Mouse (Mus musculus): ENCODE data around the gene Mknk1. TPM values are rescaled to one million over a fixed set of nuclear protein-coding genes. Genes with fewer than 3 reads are reported as not detected.

Mknk1 gene
- polyA plus RNA-seq, 1 experiment from 2014 or later, result 30.1 TPM

DNA sequence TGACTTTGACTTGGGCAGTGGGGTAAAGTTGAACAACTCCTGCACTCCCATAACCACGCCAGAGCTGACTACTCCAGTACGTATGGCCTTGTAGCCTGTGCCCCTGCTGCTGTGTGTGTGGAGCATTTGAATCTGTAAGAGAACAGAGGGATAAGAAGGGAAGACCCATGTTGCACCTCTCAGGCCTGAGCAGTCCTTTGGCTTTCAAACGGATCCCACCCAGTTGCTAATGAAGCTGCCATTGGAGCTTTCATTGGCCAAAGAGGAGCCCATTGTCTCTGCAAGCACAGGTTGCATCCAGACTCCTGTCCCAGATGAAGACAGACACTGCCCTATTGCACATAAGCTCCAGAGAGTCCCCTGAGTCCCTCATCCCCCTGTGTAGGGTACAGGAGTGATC lies 34.2 kb downstream of the Mknk1 start:
- no peak overlapping the region for H3K27ac ChIP-seq (replicated peaks)
- no peak overlapping the region for H3K4me3 ChIP-seq
- WGBS, result 76% methylated on average over 3 of the region's 3 CpGs
- H3K36me3 ChIP-seq, result peaks cover 36% of the 10 kb centered on the region
- no peaks in the 10 kb centered on the region for H3K9me3 ChIP-seq
- no peak for ATAC-seq (ENCODE audit: low FRiP score, low read depth)
- no peak overlapping the region for H3K9ac ChIP-seq (replicated peaks)
- H3K4me2 ChIP-seq (replicated peaks), result no peak overlapping the region
- peaks cover 34% of the 10 kb centered on the region for H3K4me1 ChIP-seq
- H3K27me3 ChIP-seq, result peaks cover 6% of the 10 kb centered on the region; the same call in 1 of the 2 replicates

DNA sequence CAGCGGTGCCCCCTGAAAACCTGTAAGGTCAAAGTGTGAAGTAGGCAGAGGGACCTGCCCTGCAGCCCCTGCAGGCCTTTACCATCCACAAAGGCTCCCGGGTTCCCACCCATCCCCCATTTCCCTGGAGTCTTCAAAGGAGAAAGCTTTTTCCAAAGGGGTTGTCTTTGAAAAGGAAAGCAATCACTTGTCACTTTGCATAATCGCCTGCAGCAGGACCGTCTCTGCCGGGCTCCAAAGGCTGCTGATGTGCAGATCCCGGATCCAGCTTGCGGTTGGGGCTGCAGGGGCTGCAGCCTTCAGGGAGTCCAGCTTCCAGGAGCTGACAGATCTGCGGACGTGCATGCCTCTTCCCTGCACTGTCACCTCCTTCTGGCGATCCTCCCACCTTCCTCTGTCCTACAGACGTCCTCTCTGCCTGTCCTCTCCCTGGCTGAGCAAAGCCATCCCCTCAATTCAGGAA lies 39.2 kb downstream of the Mknk1 start:
- no peak overlapping the region for H3K4me3 ChIP-seq

DNA sequence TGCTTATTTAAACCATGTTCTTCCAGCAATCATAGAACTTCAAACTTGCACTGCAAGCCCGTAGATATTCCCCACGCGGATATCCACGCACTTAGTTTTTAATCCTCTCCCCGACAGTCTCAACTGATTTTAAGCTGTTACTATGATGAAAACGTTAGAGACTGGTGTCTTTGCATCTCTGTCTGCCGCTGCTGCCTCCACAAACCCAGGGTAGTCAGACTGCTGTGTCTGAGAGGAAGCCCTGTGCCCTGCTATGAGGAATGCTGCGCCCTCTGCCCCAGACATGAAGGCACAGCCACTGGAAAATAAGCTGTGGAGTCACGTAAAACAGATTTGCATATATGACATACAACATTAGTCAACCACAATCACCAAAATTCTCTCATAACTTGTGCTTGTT lies 39.8 kb downstream of the Mknk1 start:
- H3K4me3 ChIP-seq, result no peak overlapping the region
- H3K4me1 ChIP-seq, result peaks cover 62% of the 10 kb centered on the region
- H3K9me3 ChIP-seq, result no peaks in the 10 kb centered on the region
- peaks cover 19% of the 10 kb centered on the region for H3K36me3 ChIP-seq
- peak overlapping the region; percentile 42; the same call in 1 of the 2 replicates for H3K9ac ChIP-seq (replicated peaks)
- peak overlapping the region; percentile 92 for H3K27ac ChIP-seq (replicated peaks)
- no peak for ATAC-seq (ENCODE audit: low FRiP score, low read depth)
- H3K27me3 ChIP-seq, result peaks cover 3% of the 10 kb centered on the region; the same call in 1 of the 2 replicates
- WGBS, result 21% methylated on average over 9 of the region's 9 CpGs
- H3K4me2 ChIP-seq (replicated peaks), result peak overlapping the region; percentile 44; the same call in 1 of the 2 replicates

More for the DNA sequence above, 39.2 kb downstream of the Mknk1 start:
- peaks cover 23% of the 10 kb centered on the region for H3K36me3 ChIP-seq
- peak overlapping the region; percentile 92 for H3K27ac ChIP-seq (replicated peaks)
- H3K9ac ChIP-seq (replicated peaks), result peak overlapping the region; percentile 42
- H3K4me1 ChIP-seq, result peaks cover 62% of the 10 kb centered on the region
- H3K4me2 ChIP-seq (replicated peaks), result peak overlapping the region; percentile 44
- peak; percentile 79 for ATAC-seq (ENCODE audit: low FRiP score, low read depth)
- no peaks in the 10 kb centered on the region for H3K9me3 ChIP-seq
- H3K27me3 ChIP-seq, result peaks cover 3% of the 10 kb centered on the region; the same call in 1 of the 2 replicates
- WGBS, result 0% methylated on average over 11 of the region's 11 CpGs

DNA sequence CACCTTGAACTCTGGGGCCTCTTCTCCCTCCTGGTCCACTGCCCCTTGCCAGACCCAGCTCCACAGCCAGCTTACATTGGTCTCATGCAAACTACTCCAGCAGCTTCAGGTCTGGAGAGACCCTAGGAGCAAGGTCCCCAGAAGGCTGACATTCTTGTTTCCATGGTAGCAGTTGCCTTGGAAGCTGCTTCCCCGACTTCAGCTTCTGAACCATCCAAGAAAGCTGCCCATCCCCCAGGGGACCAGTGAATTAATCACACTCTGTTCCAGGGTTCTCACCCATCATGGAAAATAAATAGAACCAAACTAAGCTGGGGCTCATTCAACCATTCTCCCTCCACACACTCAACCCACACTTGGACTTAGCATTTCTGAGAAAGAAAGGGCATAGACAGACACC lies 42.2 kb downstream of the Mknk1 start:
- Histone ChIP-seq H3K9me3 (no peaks in the 10 kb centered on the region), H3K4me2 (replicated peaks) (0 out of 2 replicates have a peak overlapping the region, but pooled peaks have one; percentile 8), H3K27me3 (no peaks in the 10 kb centered on the region; the same call in 1 of the 2 replicates), H3K36me3 (0 out of 2 replicates have a peak, but pooled peaks cover 2% of the 10 kb centered on the region), H3K4me3 (no peak overlapping the region), H3K4me1 (peaks cover 62% of the 10 kb centered on the region), H3K9ac (replicated peaks) (no peak overlapping the region), H3K27ac (replicated peaks) (peak overlapping the region; percentile 68)
- peak; percentile 47 for ATAC-seq (ENCODE audit: low FRiP score, low read depth)
- 4% methylated on average over 1 of the region's 1 CpGs for WGBS

DNA sequence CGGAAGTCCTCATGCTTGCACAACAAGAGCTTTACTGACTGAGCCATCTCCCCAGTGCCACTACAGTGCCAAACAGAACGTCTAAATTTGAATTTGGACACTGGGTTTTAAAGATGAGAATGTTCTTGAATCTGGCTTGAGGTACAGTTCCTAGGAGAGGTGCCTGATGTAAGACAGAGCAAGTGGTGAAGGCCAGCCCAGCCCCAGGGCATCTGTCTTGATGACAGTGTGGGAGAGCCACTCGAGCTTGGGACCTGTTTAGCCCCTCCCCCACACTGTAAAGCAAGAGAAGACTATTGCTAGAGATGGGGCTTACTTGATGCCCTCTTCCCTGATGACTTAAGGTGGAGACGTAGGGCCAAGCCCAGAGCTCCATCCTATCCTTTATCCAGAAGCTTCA lies 43.2 kb downstream of the Mknk1 start:
- no peak for ATAC-seq (ENCODE audit: low FRiP score, low read depth)
- Histone ChIP-seq H3K27me3 (no peaks in the 10 kb centered on the region; the same call in 1 of the 2 replicates), H3K4me1 (peaks cover 58% of the 10 kb centered on the region), H3K4me2 (replicated peaks) (no peak overlapping the region), H3K36me3 (no peaks in the 10 kb centered on the region), H3K9me3 (no peaks in the 10 kb centered on the region), H3K27ac (replicated peaks) (no peak overlapping the region), H3K4me3 (no peak overlapping the region), H3K9ac (replicated peaks) (no peak overlapping the region)
- WGBS, result 57% methylated on average over 4 of the region's 4 CpGs

DNA sequence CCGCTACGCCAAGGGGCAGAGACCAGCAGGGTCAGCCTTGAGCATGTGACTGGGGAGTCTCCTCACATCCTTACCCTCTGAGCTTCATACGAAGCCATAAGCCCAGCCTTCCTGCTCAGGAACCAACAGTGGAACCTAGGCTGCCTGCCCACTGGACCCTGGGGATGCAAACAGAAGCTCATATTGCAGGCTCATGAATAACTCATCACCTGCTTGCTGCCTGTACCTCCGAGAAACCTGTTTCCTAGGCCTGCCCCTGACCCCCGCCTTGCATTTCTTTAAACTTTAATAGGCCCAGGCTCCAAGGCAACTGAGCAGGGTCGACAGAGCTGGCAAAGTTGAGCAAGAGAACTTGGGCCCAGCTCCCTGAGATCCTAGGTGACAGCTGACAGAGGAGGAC lies 45.0 kb downstream of the Mknk1 start, which contains the start of gene Kncn:
Kncn (plus strand) TSS at position 379 of the 400 bp plus-strand sequence.
- 69% methylated on average over 6 of the region's 6 CpGs for WGBS
- Histone ChIP-seq H3K9me3 (no peaks in the 10 kb centered on the region), H3K4me1 (peaks cover 40% of the 10 kb centered on the region), H3K9ac (replicated peaks) (no peak within 1 kb of the TSS), H3K4me2 (replicated peaks) (no peak within 1 kb of the TSS), H3K4me3 (no peak within 1 kb of the TSS), H3K27ac (replicated peaks) (no peak within 1 kb of the TSS), H3K36me3 (no peaks in the 10 kb centered on the region), H3K27me3 (peaks cover 7% of the 10 kb centered on the region)
- no peak for ATAC-seq (ENCODE audit: low FRiP score, low read depth)

DNA sequence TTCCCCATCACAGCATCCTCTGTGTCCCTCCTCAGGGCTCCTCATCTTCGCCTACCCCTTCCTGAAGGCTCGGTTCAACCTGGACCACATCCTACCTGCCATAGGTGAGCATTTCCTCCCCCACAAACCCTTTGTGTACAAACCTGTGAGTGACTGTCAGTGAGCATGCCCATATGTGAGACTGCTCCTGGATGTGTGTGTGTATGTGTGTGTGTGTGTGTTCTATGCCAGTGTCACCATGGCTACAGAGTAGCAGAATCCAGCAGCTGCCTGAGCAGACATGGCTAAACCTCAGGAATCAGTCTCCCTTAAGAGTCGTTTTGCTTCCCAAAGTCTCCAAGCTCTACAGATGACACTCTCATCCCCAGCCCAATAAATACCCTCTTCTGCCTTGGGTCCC lies 46.8 kb downstream of the Mknk1 start:
- no peaks in the 10 kb centered on the region for H3K9me3 ChIP-seq
- no peak overlapping the region for H3K4me3 ChIP-seq
- H3K4me2 ChIP-seq (replicated peaks), result no peak overlapping the region
- peaks cover 32% of the 10 kb centered on the region for H3K4me1 ChIP-seq
- no peak overlapping the region for H3K27ac ChIP-seq (replicated peaks)
- no peaks in the 10 kb centered on the region for H3K36me3 ChIP-seq
- H3K27me3 ChIP-seq, result peaks cover 26% of the 10 kb centered on the region
- no peak for ATAC-seq (ENCODE audit: low FRiP score, low read depth)
- WGBS, result 74% methylated on average over 3 of the region's 3 CpGs
- no peak overlapping the region for H3K9ac ChIP-seq (replicated peaks)

DNA sequence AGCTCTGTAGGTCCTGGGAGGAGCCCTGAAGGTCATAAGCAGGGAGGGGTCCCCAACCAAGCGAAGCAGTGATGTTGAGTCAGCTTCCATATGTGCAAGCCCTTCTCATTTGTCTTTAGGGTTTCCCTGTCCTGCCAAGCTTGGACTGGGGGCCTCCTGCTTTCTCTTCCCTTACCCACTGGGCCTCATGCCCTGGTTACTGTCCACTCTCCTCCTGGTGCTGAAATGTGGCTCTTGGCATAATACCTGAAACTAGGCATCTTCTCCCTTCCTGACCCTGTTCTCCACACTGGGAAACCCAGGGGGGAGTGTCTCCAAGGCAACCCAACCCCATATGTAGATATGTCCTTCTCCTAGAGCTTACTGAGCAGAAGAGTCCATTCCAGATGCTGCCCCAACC lies 47.9 kb downstream of the Mknk1 start:
- Histone ChIP-seq H3K27ac (replicated peaks) (no peak overlapping the region), H3K9ac (replicated peaks) (no peak overlapping the region), H3K4me1 (peaks cover 22% of the 10 kb centered on the region), H3K27me3 (peaks cover 36% of the 10 kb centered on the region), H3K4me2 (replicated peaks) (no peak overlapping the region), H3K4me3 (no peak overlapping the region), H3K36me3 (no peaks in the 10 kb centered on the region), H3K9me3 (no peaks in the 10 kb centered on the region)
- ATAC-seq (ENCODE audit: low FRiP score, low read depth), result no peak
- whole genome bisulfite sequencing, result 77% methylated on average over 1 of the region's 1 CpGs

DNA sequence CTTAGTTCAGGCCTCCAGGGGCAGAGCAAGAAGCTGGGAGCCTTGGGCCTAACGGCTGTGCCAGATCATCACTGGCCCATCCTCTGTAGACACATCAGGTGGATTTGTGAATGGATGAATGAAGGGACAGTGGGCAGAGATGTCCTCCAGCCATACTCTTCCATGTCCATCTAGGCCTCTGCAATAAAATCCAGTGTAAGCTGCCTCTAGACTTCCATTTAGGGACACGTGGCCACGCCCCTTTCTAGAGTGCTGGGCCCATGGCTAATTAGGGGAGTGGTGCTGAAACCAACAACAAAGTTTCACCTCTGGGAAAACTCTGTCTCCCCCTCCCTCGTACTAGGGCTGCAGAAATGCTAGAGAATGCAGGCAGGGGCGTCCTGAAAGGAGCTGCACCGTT lies 51.1 kb downstream of the Mknk1 start:
- Histone ChIP-seq H3K9ac (replicated peaks) (peak overlapping the region; percentile 12), H3K4me1 (peaks cover 10% of the 10 kb centered on the region), H3K4me3 (peak overlapping the region; percentile 34), H3K27me3 (peaks cover 54% of the 10 kb centered on the region), H3K9me3 (no peaks in the 10 kb centered on the region), H3K4me2 (replicated peaks) (peak overlapping the region; percentile 57), H3K36me3 (no peaks in the 10 kb centered on the region), H3K27ac (replicated peaks) (no peak overlapping the region)
- 13% methylated on average over 6 of the region's 6 CpGs for WGBS
- ATAC-seq (ENCODE audit: low FRiP score, low read depth), result peak; percentile 45

DNA sequence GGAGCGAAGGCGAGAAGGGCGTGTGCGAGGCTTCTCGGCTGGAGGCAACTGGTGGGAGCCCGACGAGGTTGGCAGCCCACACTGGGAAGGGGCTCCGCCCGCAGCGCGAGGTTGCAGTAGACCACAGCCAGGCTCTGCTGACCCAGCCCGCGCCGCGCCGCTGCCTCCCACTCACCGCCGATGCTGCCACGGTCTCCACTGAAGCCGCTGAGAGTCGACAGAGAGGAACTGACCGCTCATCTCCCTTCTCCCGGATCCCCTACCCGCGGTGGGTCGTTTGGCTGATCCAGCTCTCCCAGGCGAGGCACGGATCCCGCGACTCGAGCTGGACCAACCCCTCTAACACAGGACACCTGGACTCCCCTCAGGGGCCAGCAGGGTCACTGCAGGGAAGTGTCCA lies 51.6 kb downstream of the Mknk1 start, which contains the start of gene 6430628N08Rik:
6430628N08Rik (plus strand) TSS at position 113 of the 400 bp plus-strand sequence.
- peak within 1 kb of the TSS; percentile 57 for H3K4me2 ChIP-seq (replicated peaks)
- peak within 1 kb of the TSS; percentile 34 for H3K4me3 ChIP-seq
- peaks cover 59% of the 10 kb centered on the region for H3K27me3 ChIP-seq
- peaks cover 10% of the 10 kb centered on the region for H3K4me1 ChIP-seq
- H3K36me3 ChIP-seq, result no peaks in the 10 kb centered on the region
- H3K9me3 ChIP-seq, result no peaks in the 10 kb centered on the region
- ATAC-seq (ENCODE audit: low FRiP score, low read depth), result peak; percentile 45; the same call in 1 of the 2 replicates
- H3K9ac ChIP-seq (replicated peaks), result peak within 1 kb of the TSS; percentile 12
- 2% methylated on average over 31 of the region's 31 CpGs for WGBS
- H3K27ac ChIP-seq (replicated peaks), result no peak within 1 kb of the TSS

DNA sequence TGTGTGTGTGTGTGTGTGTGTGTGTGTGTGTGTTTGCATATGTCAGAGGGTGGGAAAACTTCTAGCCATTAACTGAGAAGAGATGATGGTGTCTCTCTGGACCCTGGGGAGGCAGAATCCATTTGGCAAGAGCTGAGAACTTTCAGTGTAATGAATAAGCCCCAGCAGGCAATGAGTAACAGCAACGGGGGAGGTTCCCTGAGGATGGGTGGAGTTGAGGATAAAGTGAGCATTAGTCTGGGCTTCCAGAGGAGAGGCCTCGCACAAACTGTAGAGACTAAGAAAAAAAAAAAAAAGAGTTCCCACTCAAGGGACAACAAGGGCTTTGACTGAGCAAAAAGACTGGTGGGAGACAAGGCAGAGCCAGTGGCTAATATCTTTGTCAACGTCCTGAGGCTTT lies 55.3 kb downstream of the Mknk1 start:
- WGBS, result 9% methylated on average over 3 of the region's 3 CpGs

DNA sequence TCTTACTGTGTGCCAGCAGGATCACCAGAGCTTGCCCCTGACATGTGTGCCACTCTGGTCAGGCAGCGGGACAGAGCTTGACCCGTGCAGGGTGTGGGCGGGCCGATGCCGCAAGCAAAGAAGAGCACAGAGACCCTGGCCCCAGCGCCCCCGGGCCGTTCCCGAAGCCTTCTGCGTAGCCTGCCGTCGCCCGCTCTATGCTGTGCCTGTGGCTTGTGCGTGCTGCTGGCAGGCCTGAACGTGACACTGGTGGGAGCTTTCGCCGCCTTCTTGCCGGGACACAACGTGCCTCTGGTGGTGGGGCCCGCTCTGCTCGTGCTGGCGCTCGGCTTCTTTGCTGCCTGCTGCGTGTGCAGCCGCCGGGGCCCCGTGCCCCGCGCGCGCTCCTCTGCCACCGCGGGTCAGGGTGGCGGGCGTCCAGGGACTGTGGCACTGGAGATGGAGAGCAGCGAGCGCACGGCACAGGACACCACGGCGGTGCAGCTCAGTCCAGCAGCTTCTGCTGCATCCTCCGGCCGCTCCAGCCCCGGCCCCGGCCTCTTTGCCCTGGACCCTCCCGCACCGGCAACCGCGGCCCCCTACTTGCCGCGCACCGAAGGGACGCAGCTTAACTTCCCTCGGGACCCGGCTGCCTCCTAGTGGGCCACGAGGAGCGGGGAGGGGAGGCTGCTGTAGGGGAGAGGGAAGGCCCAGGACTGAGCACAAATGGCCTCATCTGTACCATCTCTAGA lies 59.1 kb downstream of the Mknk1 start:
- peak overlapping the region; percentile 95 for H3K4me2 ChIP-seq (replicated peaks)
- H3K9me3 ChIP-seq, result no peaks in the 10 kb centered on the region
- H3K9ac ChIP-seq (replicated peaks), result peak overlapping the region; percentile 65
- H3K4me1 ChIP-seq, result peaks cover 9% of the 10 kb centered on the region
- peak overlapping the region; percentile 49 for H3K4me3 ChIP-seq
- peaks cover 86% of the 10 kb centered on the region for H3K27me3 ChIP-seq
- H3K27ac ChIP-seq (replicated peaks), result no peak overlapping the region
- under 1% methylated on average over 56 of the region's 56 CpGs for WGBS
- peak; percentile 83 for ATAC-seq (ENCODE audit: low FRiP score, low read depth)
- H3K36me3 ChIP-seq, result no peaks in the 10 kb centered on the region

More for the DNA sequence above, 55.3 kb downstream of the Mknk1 start:
- H3K4me2 ChIP-seq (replicated peaks), result no peak overlapping the region
- peaks cover 86% of the 10 kb centered on the region for H3K27me3 ChIP-seq
- H3K4me1 ChIP-seq, result peaks cover 19% of the 10 kb centered on the region
- H3K36me3 ChIP-seq, result no peaks in the 10 kb centered on the region
- no peak overlapping the region for H3K4me3 ChIP-seq
- no peak overlapping the region for H3K9ac ChIP-seq (replicated peaks)
- no peaks in the 10 kb centered on the region for H3K9me3 ChIP-seq
- no peak overlapping the region for H3K27ac ChIP-seq (replicated peaks)
- no peak for ATAC-seq (ENCODE audit: low FRiP score, low read depth)
